Mouse (Mus musculus) midbrain, embryonic 12.5 days (tissue): ENCODE results near the gene Asic1. TPM values are rescaled to one million over a fixed set of nuclear protein-coding genes. Genes with fewer than 3 reads are reported as not detected.

ENCODE experiments used
- polyA plus RNA-seq: library from polyadenylated mRNA; unstranded; fragments of >200 nt; fragmentation: Nextera tagmentation; extraction: Ambion mirVana; gene quantifications from 2 replicates; pipeline ENCODE4 v1.2.1, GENCODE M21; 2016

Asic1 gene
- polyA plus RNA-seq, 1 experiment from 2014 or later, result 36.0 TPM

Other genes starting within 250 kb of the Asic1 start
- gene Nckap5l, start 212.6 kb upstream of the Asic1 start, polyA plus RNA-seq, result 12.9 and 15.8 TPM in 2 replicates
- gene Bcdin3d, start 195.6 kb upstream of the Asic1 start, polyA plus RNA-seq, result 19.9 and 20.1 TPM in 2 replicates
- gene Faim2, start 142.2 kb upstream of the Asic1 start, polyA plus RNA-seq, result 2.0 and 3.1 TPM in 2 replicates
- gene Aqp2, start 91.3 kb upstream of the Asic1 start, polyA plus RNA-seq, result not detected in 2 replicates
- gene Aqp5, start 79.6 kb upstream of the Asic1 start, polyA plus RNA-seq, result 0.50 and 1.0 TPM in 2 replicates
- 0.20 TPM in 1 of 2 replicates, not detected in the other for gene Aqp6, start 69.0 kb upstream of the Asic1 start, polyA plus RNA-seq
- 223 TPM in 2 replicates for gene Racgap1, start 18.7 kb upstream of the Asic1 start, polyA plus RNA-seq
- gene Smarcd1, start 31.8 kb downstream of the Asic1 start, polyA plus RNA-seq, result 141 and 157 TPM in 2 replicates
- not detected in 2 replicates for gene Gm17349, start 35.1 kb downstream of the Asic1 start, polyA plus RNA-seq
- gene Gpd1, start 47.1 kb downstream of the Asic1 start, polyA plus RNA-seq, result 0.75 and 0.96 TPM in 2 replicates
- gene Cox14, start 55.2 kb downstream of the Asic1 start, polyA plus RNA-seq, result 156 and 164 TPM in 2 replicates
- gene Cers5, start 102.5 kb downstream of the Asic1 start, polyA plus RNA-seq, result 57.4 and 59.6 TPM in 2 replicates
- gene Lima1, start 205.1 kb downstream of the Asic1 start, polyA plus RNA-seq, result 25.3 and 27.5 TPM in 2 replicates